Mouse (Mus musculus): Measurements from ENCODE around the gene Tmem43.

Tmem43 gene

GRCm38 (mm10) chr6:91488496-91489212 is 15.2 kb downstream of the Tmem43 start:
- in situ Hi-C loops (cut with MboI, MseI): no loop called here

DNA sequence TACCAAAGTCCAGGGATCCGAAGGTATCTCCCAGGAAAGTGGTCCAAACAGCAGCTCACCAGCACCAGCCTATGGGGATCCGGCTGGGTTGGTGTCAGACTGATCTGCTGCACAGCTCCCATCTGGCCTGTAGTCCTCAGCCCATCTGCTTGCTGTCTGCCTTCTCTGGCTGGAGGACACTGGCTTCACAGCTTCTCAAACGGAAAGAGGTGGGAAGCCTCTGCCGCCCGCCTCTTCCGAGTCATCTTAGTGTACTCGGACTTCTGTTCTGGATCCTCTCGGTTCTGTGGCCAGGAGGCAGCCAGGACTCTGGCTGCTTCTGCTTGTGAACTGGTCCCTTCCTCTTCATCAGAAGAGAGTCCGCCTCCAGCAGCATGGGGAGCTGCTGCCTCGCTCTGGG is 16.4 kb downstream of the Tmem43 start:
- in situ Hi-C loops (cut with MboI, MseI): no loop called here

- in situ Hi-C loops (cut with MboI, MseI): no loop called here
Observed at GRCm38 (mm10) chr6:91491004-91491403, 17.5 kb downstream of the Tmem43 start.

DNA sequence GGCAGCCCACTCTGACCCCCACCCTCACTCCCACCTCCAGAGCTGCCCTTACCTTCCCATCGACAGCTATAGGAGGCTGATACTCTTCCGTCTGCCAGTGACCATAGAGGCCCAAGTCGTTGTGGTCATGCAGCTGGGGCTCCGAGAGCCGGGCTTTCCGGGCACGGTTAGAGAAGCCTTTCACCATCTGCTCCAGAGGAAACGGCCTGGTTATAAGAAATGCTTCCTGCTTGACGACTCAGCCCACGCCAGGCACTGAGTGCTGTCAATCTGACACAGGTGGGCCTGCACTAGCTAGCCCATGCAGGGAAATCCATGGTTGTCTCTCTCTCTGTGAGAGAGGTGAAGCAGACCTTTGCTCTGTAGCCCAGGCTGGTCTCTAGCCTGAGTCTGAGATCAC is 19.6 kb downstream of the Tmem43 start:
- in situ Hi-C loops (cut with MboI, MseI): no loop called here

DNA sequence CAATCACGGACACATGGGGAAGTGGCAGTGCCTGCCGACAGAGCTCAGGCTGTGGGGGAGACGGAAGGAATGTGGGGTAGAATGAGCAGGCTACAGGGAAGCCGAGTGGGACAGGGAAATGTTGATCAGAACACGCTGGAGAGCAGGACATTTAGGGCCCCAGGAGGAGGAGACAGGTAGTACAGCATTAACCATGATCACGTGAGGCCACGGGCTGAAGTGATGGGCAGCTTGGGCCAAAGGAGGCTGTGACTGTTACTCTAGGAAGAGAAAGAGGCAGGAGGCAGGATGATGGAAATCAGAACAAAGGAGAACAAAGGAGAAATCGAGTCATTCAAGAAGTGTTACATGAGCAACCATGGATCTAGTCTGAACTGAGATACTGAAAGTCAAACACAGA is 21.0 kb downstream of the Tmem43 start:
- in situ Hi-C loops (cut with MboI, MseI): no loop called here

- in situ Hi-C loops (cut with MboI, MseI): loop anchor here in 1 of 2 experiments (5.0 to 10.0 kb wide), 2 partner anchors 36 to 591 kb away; partner anchors contain the start of gene Nr2c2
Observed at GRCm38 (mm10) chr6:91503302-91503701, 29.8 kb downstream of the Tmem43 start.

DNA sequence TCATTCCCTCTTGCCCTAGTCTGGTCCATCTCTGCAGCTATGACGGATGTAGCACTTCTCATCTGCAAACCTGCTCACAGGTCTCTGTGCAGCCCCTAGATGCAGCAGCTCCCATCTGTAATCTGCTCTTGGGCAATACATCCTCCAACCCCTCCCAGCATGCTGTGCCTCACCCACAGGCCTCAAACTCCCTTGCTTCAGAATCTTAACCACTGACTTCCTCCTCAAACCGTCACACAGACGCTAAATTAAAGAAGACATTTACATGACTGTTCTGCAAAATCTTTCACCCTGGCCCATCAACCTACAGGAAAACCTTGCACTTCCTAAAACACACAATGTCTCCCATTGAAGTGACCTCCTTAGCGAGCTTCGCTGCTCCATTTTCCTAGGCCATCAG is 32.5 kb downstream of the Tmem43 start:
- in situ Hi-C loops (cut with MboI, MseI): loop anchor here in 1 of 2 experiments (10.0 kb wide), 1 partner anchor 589 kb away; the partner anchor contains the start of gene Nr2c2

DNA sequence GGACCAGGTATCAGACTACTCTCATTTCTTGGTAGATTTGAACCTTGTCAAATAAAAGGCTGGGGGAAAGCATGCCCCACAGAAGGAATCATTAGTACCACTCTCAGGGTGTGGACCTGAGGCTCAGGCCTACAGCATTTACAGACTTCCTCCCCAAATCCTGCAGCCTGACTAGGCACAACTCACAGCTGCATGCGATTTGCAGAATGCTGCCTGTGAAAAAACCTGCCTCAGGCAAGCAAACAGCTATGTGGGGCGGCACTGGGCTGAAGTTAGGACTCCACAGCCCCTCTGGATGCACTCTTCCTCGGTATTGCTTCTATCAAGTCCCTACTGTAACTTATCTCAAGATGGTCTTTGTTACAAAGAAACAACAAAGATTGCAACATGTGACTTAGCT is 34.5 kb downstream of the Tmem43 start:
- in situ Hi-C loops (cut with MboI, MseI): loop anchor here in 1 of 2 experiments (10.0 kb wide), 1 partner anchor 587 kb away; the partner anchor contains the start of gene Nr2c2

DNA sequence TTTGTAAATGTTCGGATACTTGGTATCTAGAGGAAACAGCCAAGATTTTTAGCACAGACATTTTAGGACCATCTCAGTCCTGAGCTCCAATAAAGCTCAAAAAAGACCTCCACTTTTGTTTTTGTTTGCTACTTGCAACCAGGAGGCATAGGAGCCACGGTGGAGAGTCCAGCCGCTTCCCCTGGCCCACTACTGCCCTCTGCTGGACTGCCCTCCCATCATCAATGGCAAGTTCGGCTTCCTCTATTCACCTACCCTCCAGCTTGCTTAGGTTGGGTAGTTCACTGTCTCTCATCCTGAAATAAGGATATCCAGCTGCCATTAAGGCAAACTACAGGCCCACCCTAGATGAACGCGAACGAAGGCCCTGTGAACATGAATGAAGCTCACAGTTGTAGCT is 35.8 kb downstream of the Tmem43 start:
- in situ Hi-C loops (cut with MboI, MseI): loop anchor here in 1 of 2 experiments (10.0 kb wide), 1 partner anchor 585 kb away; the partner anchor contains the start of gene Nr2c2

DNA sequence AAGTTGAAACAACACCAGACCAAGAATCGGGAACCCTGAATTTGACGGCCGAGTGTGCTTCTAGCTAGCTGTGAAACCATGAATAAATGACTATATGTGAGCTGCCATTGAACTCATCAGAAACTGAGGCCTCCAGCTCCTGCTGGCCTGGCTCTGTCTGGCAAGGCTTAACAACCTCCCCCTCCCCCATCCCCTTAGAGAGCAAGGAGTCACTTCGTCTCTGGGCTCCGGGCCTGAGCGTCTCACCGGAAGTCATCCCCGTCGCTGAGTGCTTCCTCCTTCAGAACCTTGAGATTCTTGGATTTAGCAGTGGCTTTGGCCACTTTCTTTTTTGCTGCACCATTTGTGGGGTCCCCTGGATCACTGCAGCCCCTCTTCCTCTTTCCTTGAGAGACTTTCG is 36.7 kb downstream of the Tmem43 start:
- in situ Hi-C loops (cut with MboI, MseI): loop anchor here in 1 of 2 experiments (5.0 kb wide), 1 partner anchor 228 kb away; no protein-coding TSS in a partner anchor

DNA sequence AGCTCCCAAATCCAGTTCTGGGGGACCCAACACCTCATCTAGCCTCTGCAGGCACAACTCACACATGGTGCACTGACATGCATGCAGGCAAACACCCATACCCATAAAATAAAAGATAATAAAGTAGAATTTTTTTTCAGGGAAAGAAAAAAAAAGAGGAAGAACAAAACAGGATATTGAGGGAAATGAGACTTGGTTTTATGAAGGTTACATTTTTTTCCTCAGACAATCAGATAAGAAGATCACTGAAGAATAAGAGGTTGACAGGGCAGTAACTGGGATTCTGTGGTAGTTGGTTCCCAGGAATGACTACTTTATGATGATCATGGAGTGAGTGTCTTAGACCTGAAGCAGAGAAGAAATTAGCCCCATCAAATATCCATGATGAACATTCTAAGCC is 40.6 kb downstream of the Tmem43 start:
- in situ Hi-C loops (cut with MboI, MseI): loop anchor here in 1 of 2 experiments (5.0 kb wide), 1 partner anchor 232 kb away; no protein-coding TSS in a partner anchor

DNA sequence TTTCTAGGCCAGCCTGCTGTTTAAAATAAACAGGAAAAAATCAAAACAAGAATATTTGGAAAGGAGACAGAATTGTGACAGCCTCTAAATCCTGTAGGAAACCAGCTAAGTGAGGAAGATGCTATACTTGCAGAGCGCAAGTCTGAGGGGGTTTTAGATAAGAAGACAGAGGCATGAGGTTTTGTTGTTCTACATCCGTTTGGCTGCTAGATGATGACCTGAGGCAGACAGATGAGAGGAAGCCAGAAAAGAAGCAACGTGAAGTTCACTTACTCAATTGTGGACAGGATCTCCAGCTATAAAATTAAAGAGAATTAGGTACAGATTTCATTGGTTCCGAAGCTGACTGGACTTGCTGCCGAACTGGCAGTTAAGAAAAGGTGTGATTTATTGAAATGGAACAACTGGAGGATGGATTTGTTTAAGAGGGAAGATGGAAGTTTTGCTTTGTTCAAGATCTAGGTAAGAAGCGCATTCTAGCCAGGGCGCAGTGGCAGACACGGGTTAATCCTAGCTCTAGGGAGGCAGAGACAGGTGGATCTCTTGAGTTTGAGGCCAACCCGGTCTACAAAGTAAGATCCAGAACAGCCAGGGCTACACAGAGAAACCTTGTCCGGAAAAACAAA is 41.3 kb downstream of the Tmem43 start:
- in situ Hi-C loops (cut with MboI, MseI): loop anchor here in 1 of 2 experiments (5.0 kb wide), 2 partner anchors 73 to 233 kb away; no protein-coding TSS in a partner anchor

- in situ Hi-C loops (cut with MboI, MseI): loop anchor here in 1 of 2 experiments (5.0 kb wide), 1 partner anchor 73 kb away; no protein-coding TSS in a partner anchor
Observed at GRCm38 (mm10) chr6:91515545-91516449, 42.3 kb downstream of the Tmem43 start, which contains the start of the genes Xpc and Lsm3. Gene Xpc (minus strand): TSS chr6:91515888. Gene Lsm3 (plus strand): TSS chr6:91515928.

- in situ Hi-C loops (cut with MboI, MseI): loop anchor here in 1 of 2 experiments (5.0 kb wide), 1 partner anchor 76 kb away; no protein-coding TSS in a partner anchor
Observed at GRCm38 (mm10) chr6:91518454-91519020, 45.0 kb downstream of the Tmem43 start.

DNA sequence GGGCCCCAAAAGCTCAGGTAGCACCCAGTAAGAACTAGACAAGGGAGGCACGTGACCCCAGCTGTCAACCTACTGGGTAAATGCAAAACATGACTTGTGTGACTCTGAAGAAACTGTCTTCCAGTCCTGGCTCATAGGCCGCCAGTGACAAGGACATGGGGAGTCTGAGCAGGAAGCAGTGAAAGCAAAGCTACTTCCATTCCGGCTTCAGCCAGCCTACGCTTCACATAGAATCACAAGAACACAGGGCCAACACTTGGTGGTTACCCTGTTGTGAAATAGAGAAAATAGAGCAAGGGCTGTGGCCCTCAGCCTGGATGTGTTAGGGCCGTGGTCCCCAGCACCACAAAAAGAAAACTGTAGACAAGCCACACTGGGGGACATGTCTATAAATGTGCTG is 49.3 kb downstream of the Tmem43 start:
- in situ Hi-C loops (cut with MboI, MseI): no loop called here

DNA sequence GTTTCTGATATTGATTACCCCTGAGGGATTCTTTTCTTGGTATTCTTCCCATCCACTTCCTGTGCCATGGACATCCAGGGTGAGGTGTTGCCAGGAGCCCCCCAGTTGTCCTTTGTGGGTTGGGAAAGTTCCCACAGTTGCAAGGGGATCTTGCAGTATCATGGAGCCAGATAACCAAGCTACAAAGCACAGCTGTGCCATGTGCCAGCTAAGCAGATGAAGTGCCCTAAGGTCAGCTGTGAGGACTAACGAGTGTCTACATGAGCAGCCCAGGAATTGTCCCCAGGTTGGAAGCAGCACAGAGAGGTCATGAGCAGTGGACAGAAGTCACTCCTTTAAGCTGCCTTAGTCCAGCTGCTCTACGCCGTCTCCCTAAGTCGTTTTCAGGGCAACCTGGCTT is 52.0 kb downstream of the Tmem43 start:
- in situ Hi-C loops (cut with MboI, MseI): loop anchor here (5.0 kb wide), 2 partner anchors 217 to 222 kb away; no protein-coding TSS in a partner anchor

DNA sequence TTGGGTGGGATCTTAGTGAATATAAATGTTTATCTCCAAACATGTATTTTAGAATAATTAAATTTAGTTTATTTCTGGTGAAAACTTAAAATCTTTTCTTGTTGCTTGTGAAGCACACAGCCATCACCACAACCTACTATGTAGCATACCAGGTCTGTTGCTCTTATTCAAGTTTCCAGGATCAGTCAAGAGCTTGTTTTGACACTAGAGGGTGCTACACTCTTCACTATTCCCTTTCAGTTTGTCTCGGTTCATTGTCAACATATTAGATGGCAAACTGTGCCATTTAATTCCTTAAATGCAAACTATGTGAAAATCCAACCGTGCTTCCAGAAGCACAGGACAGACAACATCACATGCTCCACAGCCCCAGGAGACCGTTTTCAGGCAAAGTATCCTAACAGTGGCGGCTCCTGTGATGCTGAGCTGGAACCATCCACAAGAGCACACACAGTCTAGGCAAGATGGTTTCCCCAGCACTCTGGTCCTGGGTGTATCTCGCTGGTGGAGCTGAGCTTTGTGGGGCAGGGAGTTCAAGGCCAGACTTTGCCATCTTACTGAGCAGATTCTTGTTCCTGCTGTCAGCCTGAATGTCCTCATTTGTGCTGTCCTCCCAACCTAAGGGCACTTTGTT is 53.8 kb downstream of the Tmem43 start:
- in situ Hi-C loops (cut with MboI, MseI): loop anchor here (5.0 kb wide), 2 partner anchors 215 to 220 kb away; no protein-coding TSS in a partner anchor

GRCm38 (mm10) chr6:91528265-91528664 is 54.8 kb downstream of the Tmem43 start:
- in situ Hi-C loops (cut with MboI, MseI): loop anchor here (5.0 kb wide), 2 partner anchors 214 to 219 kb away; no protein-coding TSS in a partner anchor

GRCm38 (mm10) chr6:91530673-91531072 is 57.2 kb downstream of the Tmem43 start:
- in situ Hi-C loops (cut with MboI, MseI): no loop called here

- in situ Hi-C loops (cut with MboI, MseI): no loop called here
Observed at GRCm38 (mm10) chr6:91531276-91531675, 57.8 kb downstream of the Tmem43 start.
